Mouse (Mus musculus): ENCODE results near the gene Lrrc9. TPM values are rescaled to one million over a fixed set of nuclear protein-coding genes. Genes with fewer than 3 reads are reported as not detected.

Gene Lrrc9
- total and polyA plus RNA-seq, 3 experiments = not detected

DNA sequence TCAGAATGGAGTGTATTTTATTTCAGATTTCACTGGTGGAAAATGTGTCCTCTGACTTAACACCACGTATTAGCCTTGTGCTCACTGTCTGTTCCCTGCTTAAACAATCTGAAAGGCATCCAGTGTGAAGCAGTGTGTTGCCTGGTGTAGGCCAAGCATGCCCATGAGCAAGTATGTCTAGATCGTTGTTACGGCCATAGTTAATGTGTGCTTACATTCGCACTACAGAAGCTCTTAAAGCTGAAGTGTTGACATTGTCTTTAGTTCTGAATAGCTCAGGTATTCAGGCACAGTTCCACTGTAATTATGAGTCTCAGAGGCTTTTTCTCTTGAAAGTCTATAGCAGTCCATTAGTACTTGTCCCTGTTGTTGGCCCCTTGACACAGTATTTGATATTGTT is 112.7 kb downstream of the Lrrc9 start:
- no peak for DNase-seq (ENCODE audit: low read depth, low spot score)

DNA sequence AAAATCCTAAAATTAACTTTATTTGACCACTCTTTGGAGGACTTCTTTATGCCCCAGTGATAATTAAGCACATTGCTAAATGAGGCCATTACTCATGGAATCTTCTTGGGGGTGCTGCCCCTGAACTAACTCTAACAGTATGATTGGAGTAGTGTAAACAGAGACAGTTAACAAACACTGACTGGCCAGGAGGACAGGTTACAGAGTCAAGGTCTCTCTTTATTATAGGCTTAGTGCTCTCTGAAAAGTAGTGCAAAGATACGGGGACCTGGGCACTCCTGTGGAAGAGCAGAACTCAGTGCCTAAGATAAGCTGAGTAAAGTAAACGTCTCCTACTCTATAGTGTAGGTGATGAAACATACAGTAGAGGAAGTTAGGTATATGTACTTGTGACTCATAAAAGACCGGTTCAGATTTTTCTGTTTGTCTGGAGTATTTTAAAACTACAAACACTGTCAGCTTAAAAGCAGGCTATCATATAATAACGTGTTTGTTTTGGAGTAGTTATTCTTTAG is 122.7 kb downstream of the Lrrc9 start:
- TF ChIP-seq BHLHE40 (IDR thresholded peaks at IDR 0.05; ENCODE audit: borderline replicate concordance, low read depth, low read length) (no peak), ELF1 (IDR thresholded peaks at IDR 0.05; ENCODE audit: low read depth, low read length) (no peak), POLR2AphosphoS2 (IDR thresholded peaks at IDR 0.05; ENCODE audit: low read length) (no peak), MYB (IDR thresholded peaks at IDR 0.05; ENCODE audit: low read depth, low read length) (no peak), CTCF (IDR thresholded peaks at IDR 0.05 in 2 of 3, conservative IDR thresholded peaks at IDR 0.05 in 1 of 3; ENCODE audit: control insufficient read depth in 1 of 3, insufficient read depth in 1 of 3, low read depth in 2 of 3, low read length in 3 of 3, poor library complexity in 1 of 3, severe bottlenecking in 1 of 3) (no peak), POLR2A (IDR thresholded peaks at IDR 0.05; ENCODE audit: control insufficient read depth in 1 of 2, insufficient read depth in 1 of 2, low read depth in 1 of 2, low read length in 2 of 2, poor library complexity in 1 of 2) (no peak)
- Histone ChIP-seq H3K79me2 (ENCODE audit: control insufficient read depth, insufficient read depth, low read length, poor library complexity) (no peaks in the 10 kb centered on the region), H3K27ac (ENCODE audit: control insufficient read depth, low read depth, low read length) (no peak overlapping the region), H3K4me3 (ENCODE audit: control insufficient read depth in 1 of 2, insufficient read depth in 1 of 2, low read depth in 2 of 2, low read length in 2 of 2) (no peak overlapping the region), H3K4me1 (ENCODE audit: control insufficient read depth in 1 of 2, insufficient read depth in 2 of 2, low read length in 2 of 2) (no peaks in the 10 kb centered on the region), H3K9ac (ENCODE audit: control insufficient read depth, low read depth, low read length, poor library complexity, severe bottlenecking) (no peak overlapping the region), H3K36me3 (ENCODE audit: control insufficient read depth in 1 of 2, insufficient read depth in 2 of 2, low read length in 2 of 2) (no peaks in the 10 kb centered on the region), H3K27me3 (ENCODE audit: control insufficient read depth in 1 of 2, insufficient read depth in 2 of 2, low read length in 2 of 2) (no peaks in the 10 kb centered on the region), H3K9me3 (replicated peaks; ENCODE audit: insufficient read depth, low read length) (no peaks in the 10 kb centered on the region)
- DNase-seq (ENCODE audit: low read depth, low spot score) = no peak

More for the DNA sequence above, 112.7 kb downstream of the Lrrc9 start:
- Histone ChIP-seq H3K4me3 (ENCODE audit: control insufficient read depth in 1 of 2, insufficient read depth in 1 of 2, low read depth in 2 of 2, low read length in 2 of 2) (no peak overlapping the region), H3K27ac (ENCODE audit: control insufficient read depth, low read depth, low read length) (no peak overlapping the region), H3K36me3 (ENCODE audit: control insufficient read depth in 1 of 2, insufficient read depth in 2 of 2, low read length in 2 of 2) (no peaks in the 10 kb centered on the region), H3K9me3 (replicated peaks; ENCODE audit: insufficient read depth, low read length) (no peaks in the 10 kb centered on the region), H3K27me3 (ENCODE audit: control insufficient read depth in 1 of 2, insufficient read depth in 2 of 2, low read length in 2 of 2) (no peaks in the 10 kb centered on the region), H3K79me2 (ENCODE audit: control insufficient read depth, insufficient read depth, low read length, poor library complexity) (no peaks in the 10 kb centered on the region), H3K9ac (ENCODE audit: control insufficient read depth, low read depth, low read length, poor library complexity, severe bottlenecking) (no peak overlapping the region), H3K4me1 (ENCODE audit: control insufficient read depth in 1 of 2, insufficient read depth in 2 of 2, low read length in 2 of 2) (no peaks in the 10 kb centered on the region)
- no peak for TF ChIP-seq JUND (IDR thresholded peaks at IDR 0.05; ENCODE audit: low read depth, low read length)
- TF ChIP-seq MYC (IDR thresholded peaks at IDR 0.05; ENCODE audit: low read depth, low read length) = no peak
- TF ChIP-seq BHLHE40 (IDR thresholded peaks at IDR 0.05; ENCODE audit: borderline replicate concordance, low read depth, low read length) = no peak
- TF ChIP-seq MEF2A (IDR thresholded peaks at IDR 0.05; ENCODE audit: extremely low read depth, insufficient replicate concordance, low read depth, low read length, poor library complexity, severe bottlenecking) = no peak
- TF ChIP-seq POLR2A (IDR thresholded peaks at IDR 0.05; ENCODE audit: control insufficient read depth in 1 of 2, insufficient read depth in 1 of 2, low read depth in 1 of 2, low read length in 2 of 2, poor library complexity in 1 of 2) = no peak
- no peak for TF ChIP-seq GATA1 (IDR thresholded peaks at IDR 0.05; ENCODE audit: low read depth, low read length)
- no peak for TF ChIP-seq ZC3H11A (IDR thresholded peaks at IDR 0.05; ENCODE audit: low read depth, low read length)
- TF ChIP-seq CTCF (IDR thresholded peaks at IDR 0.05 in 2 of 3, conservative IDR thresholded peaks at IDR 0.05 in 1 of 3; ENCODE audit: control insufficient read depth in 1 of 3, insufficient read depth in 1 of 3, low read depth in 2 of 3, low read length in 3 of 3, poor library complexity in 1 of 3, severe bottlenecking in 1 of 3) = no peak
- TF ChIP-seq UBTF (IDR thresholded peaks at IDR 0.05; ENCODE audit: borderline replicate concordance, insufficient read depth, low read depth, low read length) = no peak
- no peak for TF ChIP-seq SIN3A (IDR thresholded peaks at IDR 0.05; ENCODE audit: low read length)
- no peak for TF ChIP-seq EP300 (IDR thresholded peaks at IDR 0.05; ENCODE audit: low read depth in 1 of 2, low read length in 2 of 2)
- TF ChIP-seq MYB (IDR thresholded peaks at IDR 0.05; ENCODE audit: low read depth, low read length) = no peak
- no peak for TF ChIP-seq ZKSCAN1 (IDR thresholded peaks at IDR 0.05; ENCODE audit: low read depth, low read length)
- no peak for TF ChIP-seq MAX (IDR thresholded peaks at IDR 0.05; ENCODE audit: low read length)
- TF ChIP-seq NRF1 (IDR thresholded peaks at IDR 0.05; ENCODE audit: insufficient read depth, low read depth, low read length, poor library complexity, severe bottlenecking) = no peak
- TF ChIP-seq CHD2 (IDR thresholded peaks at IDR 0.05; ENCODE audit: low read length) = no peak
- no peak for TF ChIP-seq MAFK (IDR thresholded peaks at IDR 0.05; ENCODE audit: borderline replicate concordance, low read depth, low read length)
- TF ChIP-seq POLR2AphosphoS2 (IDR thresholded peaks at IDR 0.05; ENCODE audit: low read length) = no peak

Other genes starting within 250 kb of the Lrrc9 start
- gene Rtn1, start 32.8 kb upstream of the Lrrc9 start, total RNA-seq (2012; rRNA removed) = not detected in 2 replicates
- gene Rtn1, start 32.8 kb upstream of the Lrrc9 start, polyA plus RNA-seq (2012; ENCODE audit: insufficient read depth in 1 of 2, insufficient read length in 2 of 2, low read depth in 1 of 2, low replicate concordance in 2 of 2, missing spikeins in 1 of 2) = not detected
- gene Pcnx4, start 94.5 kb downstream of the Lrrc9 start, total RNA-seq (2012; rRNA removed) = 3.2 and 3.4 TPM in 2 replicates
- 1 to 10 TPM in 1 of 2 experiments, not detected in 1; 5.2 TPM for gene Pcnx4, start 94.5 kb downstream of the Lrrc9 start, polyA plus RNA-seq (2012; ENCODE audit: insufficient read depth in 1 of 2, insufficient read length in 2 of 2, low read depth in 1 of 2, low replicate concordance in 2 of 2, missing spikeins in 1 of 2)
- gene Gm4756, start 207.8 kb downstream of the Lrrc9 start, total RNA-seq (2012; rRNA removed) = not detected in 2 replicates
- gene Gm4756, start 207.8 kb downstream of the Lrrc9 start, polyA plus RNA-seq (2012; ENCODE audit: insufficient read depth in 1 of 2, insufficient read length in 2 of 2, low read depth in 1 of 2, low replicate concordance in 2 of 2, missing spikeins in 1 of 2) = not detected
- 11.6 and 13.8 TPM in 2 replicates for gene Dhrs7, start 223.0 kb downstream of the Lrrc9 start, total RNA-seq (2012; rRNA removed)
- 10 to 100 TPM in 1 of 2 experiments, not detected in 1; 14.9 TPM for gene Dhrs7, start 223.0 kb downstream of the Lrrc9 start, polyA plus RNA-seq (2012; ENCODE audit: insufficient read depth in 1 of 2, insufficient read length in 2 of 2, low read depth in 1 of 2, low replicate concordance in 2 of 2, missing spikeins in 1 of 2)